Mouse (Mus musculus): ENCODE measurements around the gene Clk4. TPM values are rescaled to one million over a fixed set of nuclear protein-coding genes. Genes with fewer than 3 reads are reported as not detected.

The Clk4 gene
- total RNA-seq, 2 experiments from 2014 or later: 113 to 130 TPM

GRCm38 (mm10) chr11:51326908-51327307, 65.4 kb downstream of the Clk4 start:
- Histone ChIP-seq H3K4me3 (no peak overlapping the region), H3K27ac (no peak overlapping the region)
- TF ChIP-seq CTCF (conservative IDR thresholded peaks at IDR 0.05): peak; percentile 80
- no peak for DNase-seq (ENCODE audit: low spot score in 2 of 2)

- H3K27ac ChIP-seq: no peak overlapping the region
- no peak for TF ChIP-seq CTCF (conservative IDR thresholded peaks at IDR 0.05)
- no peak overlapping the region for H3K4me3 ChIP-seq
- no peak for DNase-seq (ENCODE audit: low spot score in 2 of 2)
Observed at GRCm38 (mm10) chr11:51328387-51328942, 66.9 kb downstream of the Clk4 start.

DNA sequence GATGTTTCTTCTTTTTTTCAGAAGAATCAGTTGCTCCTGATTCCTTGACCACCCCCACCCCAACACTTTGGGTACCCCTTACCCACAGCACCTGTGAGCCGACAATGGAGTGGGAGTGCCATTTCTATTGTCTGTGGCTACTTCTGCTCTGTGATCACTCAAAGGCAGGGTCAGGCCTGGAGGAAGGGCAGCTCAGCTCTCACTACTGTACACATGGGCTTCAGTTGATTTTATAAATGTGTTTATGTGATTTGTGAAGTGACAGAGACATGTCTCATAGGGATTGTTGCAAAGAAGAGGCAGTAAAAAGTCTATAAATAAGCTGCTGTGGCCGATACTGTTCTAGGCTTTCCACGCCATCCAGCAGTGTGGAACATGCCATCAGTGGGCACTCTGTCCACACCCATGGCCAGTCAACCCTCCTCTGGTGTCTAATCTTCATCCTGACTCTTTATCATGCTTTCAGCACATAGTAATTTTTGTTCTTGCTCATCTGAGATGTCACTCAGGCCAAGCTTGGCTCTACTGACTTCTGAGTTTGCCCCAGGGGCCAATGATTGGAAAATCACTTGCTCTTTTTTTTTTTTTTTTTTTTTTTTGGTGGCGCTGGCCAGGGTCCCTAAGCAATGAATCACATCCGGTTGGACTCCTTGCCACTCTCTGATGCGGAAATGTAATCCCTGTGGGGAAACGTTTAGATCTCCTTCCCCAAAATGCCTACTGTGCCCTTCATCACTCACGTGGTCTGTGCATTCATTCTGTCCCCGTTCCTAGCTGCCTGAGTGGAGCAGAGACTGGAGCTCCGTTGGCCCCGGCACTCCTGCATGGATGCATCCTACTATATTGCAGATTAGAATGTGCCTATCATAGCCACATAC, 68.5 kb downstream of the Clk4 start:
- no peak for DNase-seq (ENCODE audit: low spot score in 2 of 2)
- H3K27ac ChIP-seq: no peak overlapping the region
- H3K4me3 ChIP-seq: no peak overlapping the region
- no peak for TF ChIP-seq CTCF (conservative IDR thresholded peaks at IDR 0.05)

Other genes with a start within 250 kb of the Clk4 start
- not detected for gene Olfr54, start 247.5 kb upstream of the Clk4 start, total RNA-seq (2021)
- gene Olfr1375, start 213.6 kb upstream of the Clk4 start, total RNA-seq (2021): not detected
- 1 to 10 TPM; 7.3 to 8.3 TPM for gene Zfp354a, start 202.5 kb upstream of the Clk4 start, total RNA-seq (2021)
- not detected for gene Gm12569, start 41.3 kb upstream of the Clk4 start, total RNA-seq (2021)
- under 1 TPM in 1 of 2 experiments, not detected in 1; 0.44 TPM for gene BC049762, start 1.3 kb downstream of the Clk4 start, total RNA-seq (2021)
- 1 to 10 TPM; 5.3 to 6.7 TPM for gene Col23a1, start 28.2 kb downstream of the Clk4 start, total RNA-seq (2021)